In the genomic region with DNA sequence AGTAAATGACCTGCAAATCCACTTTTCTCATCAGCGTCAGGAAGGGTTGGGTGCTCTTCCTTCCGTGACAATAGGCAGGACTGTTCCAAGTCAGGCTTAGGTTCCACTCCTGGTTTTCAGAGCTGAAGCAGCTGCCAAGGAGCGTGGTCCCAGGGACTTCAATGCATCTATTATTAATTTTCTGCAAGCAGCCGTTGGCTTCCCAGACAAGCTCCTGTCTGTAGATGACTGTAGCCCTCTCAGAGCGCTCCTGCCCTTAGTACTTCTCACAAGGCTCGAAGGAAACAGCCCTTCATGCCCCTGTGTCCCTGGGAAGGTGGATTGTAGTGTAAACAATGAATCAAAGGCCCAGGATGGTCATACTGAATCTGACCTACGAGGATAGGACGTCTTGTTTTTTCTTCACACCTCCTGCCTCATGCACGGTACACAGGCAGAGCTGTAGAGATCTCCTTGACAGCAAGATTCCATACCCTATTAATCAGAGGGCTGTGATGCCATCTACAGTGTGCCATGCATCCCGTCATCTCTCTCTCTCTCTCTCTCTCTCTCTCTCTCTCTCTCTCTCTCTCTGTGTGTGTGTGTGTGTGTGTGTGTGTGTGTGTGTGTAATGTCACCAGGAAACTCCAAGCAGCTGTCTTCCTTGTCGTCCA, we compare ENCODE assay signal across 17 mouse cellular contexts.
A peak's percentile ranks its signal among the peaks of the same experiment; 100 is the strongest.
DNase-seq lines count a peak whose midpoint lies in the region; ATAC-seq and TF ChIP-seq lines count a peak whose summit lies in the region.
"Had no signal": no experiment of that assay in that cellular context is flagged by ENCODE, and none has a peak within 500 bp of the region (broad histone marks: within the 10 kb centered on the region; RNA-seq: fewer than 3 reads in every experiment).

No protein-coding gene starts in this region.

- TF ChIP-seq CTCF in lung, postnatal 0 days (IDR thresholded peaks at IDR 0.05), result no peak
- TF ChIP-seq CTCF in midbrain, postnatal 0 days (IDR thresholded peaks at IDR 0.05), result peak; percentile 14; the same call in 1 of the 2 replicates

- no peak overlapping the region for H3K4me3 ChIP-seq in hindbrain, embryonic 13.5 days
- no peak overlapping the region for H3K4me3 ChIP-seq in hindbrain, embryonic 10.5 days
- H3K4me3 ChIP-seq in lung, postnatal 0 days (ENCODE audit: low read depth, low read length), result no peak overlapping the region
- H3K4me3 ChIP-seq in forebrain, embryonic 16.5 days (replicated peaks; ENCODE audit: low read length), result no peak overlapping the region
- no peak overlapping the region for H3K4me3 ChIP-seq in midbrain, postnatal 0 days (ENCODE audit: low read depth, low read length)
- H3K4me3 ChIP-seq in liver, embryonic 12.5 days, result no peak overlapping the region
- H3K4me3 ChIP-seq: embryonic facial prominence, embryonic 15.5 days had no signal

- H3K27me3 ChIP-seq in hindbrain, embryonic 13.5 days, result no peaks in the 10 kb centered on the region
- H3K27me3 ChIP-seq in hindbrain, embryonic 10.5 days (ENCODE audit: insufficient read depth, poor library complexity, severe bottlenecking), result no peaks in the 10 kb centered on the region
- H3K27me3 ChIP-seq in lung, postnatal 0 days (replicated peaks; ENCODE audit: insufficient read depth, low read length), result no peaks in the 10 kb centered on the region
- H3K27me3 ChIP-seq in forebrain, embryonic 16.5 days (replicated peaks; ENCODE audit: control insufficient read depth, insufficient read depth, low read length), result no peaks in the 10 kb centered on the region
- no peaks in the 10 kb centered on the region for H3K27me3 ChIP-seq in midbrain, postnatal 0 days (ENCODE audit: insufficient read depth, low read length)
- H3K27me3 ChIP-seq in liver, embryonic 12.5 days (replicated peaks), result no peaks in the 10 kb centered on the region
- H3K27me3 ChIP-seq: embryonic facial prominence, embryonic 15.5 days had no signal

- no peak for ATAC-seq in hindbrain, embryonic 13.5 days (ENCODE audit: low FRiP score)
- 0 out of 2 replicates have a peak, but pooled peaks have one; percentile 32 for ATAC-seq in lung, postnatal 0 days
- ATAC-seq in forebrain, embryonic 16.5 days, result peak; percentile 44; the same call in 1 of the 2 replicates
- ATAC-seq in midbrain, postnatal 0 days (ENCODE audit: low FRiP score), result no peak
- no peak for ATAC-seq in liver, embryonic 12.5 days

- TF ChIP-seq EP300 in lung, postnatal 0 days (IDR thresholded peaks at IDR 0.05), result no peak

- H3K36me3 ChIP-seq in hindbrain, embryonic 13.5 days, result no peaks in the 10 kb centered on the region
- H3K36me3 ChIP-seq in hindbrain, embryonic 10.5 days, result no peaks in the 10 kb centered on the region
- H3K36me3 ChIP-seq in lung, postnatal 0 days (ENCODE audit: insufficient read depth, low read length), result no peaks in the 10 kb centered on the region
- no peaks in the 10 kb centered on the region for H3K36me3 ChIP-seq in forebrain, embryonic 16.5 days (ENCODE audit: control insufficient read depth, insufficient read depth)
- no peaks in the 10 kb centered on the region for H3K36me3 ChIP-seq in midbrain, postnatal 0 days (ENCODE audit: insufficient read depth, low read length)
- H3K36me3 ChIP-seq in liver, embryonic 12.5 days, result no peaks in the 10 kb centered on the region
- H3K36me3 ChIP-seq: embryonic facial prominence, embryonic 15.5 days had no signal

- no peak for DNase-seq in hindbrain, embryonic 10.5 days (ENCODE audit: low spot score)
- DNase-seq in lung, postnatal 0 days (ENCODE audit: low spot score), result no peak
- no peak for DNase-seq in lung, postnatal 14 days
- DNase-seq in midbrain, postnatal 0 days (ENCODE audit: low spot score), result peak; percentile 67
- DNase-seq in adrenal gland, postnatal 10 days, result no peak
- DNase-seq: adrenal gland, postnatal 14 days; cerebellum, adult 9-10 months; heart, adult 11 months; kidney, adult 2 months; layer of hippocampus, postnatal 36 days; left cerebral cortex, postnatal 4 days; lung, embryonic 14.5 days; thymus, postnatal 4 days had no signal

- peaks cover 20% of the 10 kb centered on the region for H3K4me1 ChIP-seq in hindbrain, embryonic 13.5 days (replicated peaks)
- no peaks in the 10 kb centered on the region for H3K4me1 ChIP-seq in hindbrain, embryonic 10.5 days (replicated peaks)
- H3K4me1 ChIP-seq in lung, postnatal 0 days (ENCODE audit: insufficient read depth, low read depth, low read length), result no peaks in the 10 kb centered on the region
- H3K4me1 ChIP-seq in forebrain, embryonic 16.5 days (replicated peaks; ENCODE audit: control insufficient read depth, insufficient read depth, low read length), result peaks cover 22% of the 10 kb centered on the region
- peaks cover 14% of the 10 kb centered on the region; the same call in 1 of the 2 replicates for H3K4me1 ChIP-seq in midbrain, postnatal 0 days (ENCODE audit: insufficient read depth, low read length)
- no peaks in the 10 kb centered on the region for H3K4me1 ChIP-seq in liver, embryonic 12.5 days

- no peaks in the 10 kb centered on the region for H3K9me3 ChIP-seq in hindbrain, embryonic 13.5 days
- H3K9me3 ChIP-seq in hindbrain, embryonic 10.5 days, result no peaks in the 10 kb centered on the region
- H3K9me3 ChIP-seq in lung, postnatal 0 days (ENCODE audit: low read length), result no peaks in the 10 kb centered on the region
- no peaks in the 10 kb centered on the region for H3K9me3 ChIP-seq in forebrain, embryonic 16.5 days (ENCODE audit: control insufficient read depth, low read length)
- no peaks in the 10 kb centered on the region for H3K9me3 ChIP-seq in midbrain, postnatal 0 days (ENCODE audit: low read length)
- no peaks in the 10 kb centered on the region for H3K9me3 ChIP-seq in liver, embryonic 12.5 days (replicated peaks)
- H3K9me3 ChIP-seq: embryonic facial prominence, embryonic 15.5 days had no signal

- H3K4me2 ChIP-seq in hindbrain, embryonic 13.5 days, result no peak overlapping the region
- H3K4me2 ChIP-seq in lung, postnatal 0 days (replicated peaks; ENCODE audit: low read depth, low read length), result no peak overlapping the region
- no peak overlapping the region for H3K4me2 ChIP-seq in forebrain, embryonic 16.5 days (ENCODE audit: low read length)
- no peak overlapping the region for H3K4me2 ChIP-seq in midbrain, postnatal 0 days (ENCODE audit: low read depth, low read length, poor library complexity, severe bottlenecking)
- no peak overlapping the region for H3K4me2 ChIP-seq in liver, embryonic 12.5 days
- H3K4me2 ChIP-seq: embryonic facial prominence, embryonic 15.5 days; lung, embryonic 14.5 days had no signal

- WGBS in hindbrain, embryonic 13.5 days, result 60% methylated on average over 11 of the region's 11 CpGs
- 77% methylated on average over 11 of the region's 11 CpGs for WGBS in hindbrain, embryonic 10.5 days
- 31% methylated on average over 11 of the region's 11 CpGs for WGBS in lung, postnatal 0 days
- 49% methylated on average over 11 of the region's 11 CpGs for WGBS in forebrain, embryonic 16.5 days
- 46% methylated on average over 11 of the region's 11 CpGs for WGBS in midbrain, postnatal 0 days
- WGBS in liver, embryonic 12.5 days (ENCODE audit: insufficient replicate concordance), result 57% methylated on average over 11 of the region's 11 CpGs

- peak overlapping the region; percentile 58 for H3K27ac ChIP-seq in hindbrain, embryonic 13.5 days
- no peak overlapping the region for H3K27ac ChIP-seq in hindbrain, embryonic 10.5 days
- no peak overlapping the region for H3K27ac ChIP-seq in lung, postnatal 0 days (ENCODE audit: low read length)
- H3K27ac ChIP-seq in forebrain, embryonic 16.5 days (ENCODE audit: low read length), result peak overlapping the region; percentile 51; the same call in 1 of the 2 replicates
- no peak overlapping the region for H3K27ac ChIP-seq in midbrain, postnatal 0 days (ENCODE audit: low read depth, low read length)
- H3K27ac ChIP-seq in liver, embryonic 12.5 days, result no peak overlapping the region
- H3K27ac ChIP-seq: embryonic facial prominence, embryonic 15.5 days had no signal

- 0 out of 2 replicates have a peak overlapping the region, but pooled peaks have one; percentile 3 for H3K9ac ChIP-seq in hindbrain, embryonic 13.5 days
- no peak overlapping the region for H3K9ac ChIP-seq in lung, postnatal 0 days (replicated peaks; ENCODE audit: low read depth)
- H3K9ac ChIP-seq in forebrain, embryonic 16.5 days (replicated peaks; ENCODE audit: low read depth, low read length), result no peak overlapping the region
- H3K9ac ChIP-seq in midbrain, postnatal 0 days (replicated peaks; ENCODE audit: low read length, poor library complexity, severe bottlenecking), result no peak overlapping the region
- H3K9ac ChIP-seq in liver, embryonic 12.5 days, result no peak overlapping the region
- H3K9ac ChIP-seq: embryonic facial prominence, embryonic 15.5 days; lung, embryonic 14.5 days had no signal

Comparison
In these comparisons a context has a peak if more than half of its experiments do, and no peak if none do; other contexts are left out.
1. H3K27ac ChIP-seq: peak in hindbrain, embryonic 13.5 days (single experiment) and forebrain, embryonic 16.5 days (single experiment); none in hindbrain, embryonic 10.5 days (single experiment), lung, postnatal 0 days (single experiment), midbrain, postnatal 0 days (single experiment) and liver, embryonic 12.5 days (single experiment).
2. ATAC-seq: peak in lung, postnatal 0 days (single experiment) and forebrain, embryonic 16.5 days (single experiment); none in hindbrain, embryonic 13.5 days (single experiment), midbrain, postnatal 0 days (single experiment) and liver, embryonic 12.5 days (single experiment).